Mouse (Mus musculus) spleen, adult 18-20 months (tissue): ENCODE measurements around the gene Ufsp2.

Experiments used
- DNase-seq, 2 experiments: peaks; one replicate each; pipeline ENCODE4 v3.0.0; 2022; ENCODE audit warnings: mixed read lengths in 2 of 2

The Ufsp2 gene

DNA sequence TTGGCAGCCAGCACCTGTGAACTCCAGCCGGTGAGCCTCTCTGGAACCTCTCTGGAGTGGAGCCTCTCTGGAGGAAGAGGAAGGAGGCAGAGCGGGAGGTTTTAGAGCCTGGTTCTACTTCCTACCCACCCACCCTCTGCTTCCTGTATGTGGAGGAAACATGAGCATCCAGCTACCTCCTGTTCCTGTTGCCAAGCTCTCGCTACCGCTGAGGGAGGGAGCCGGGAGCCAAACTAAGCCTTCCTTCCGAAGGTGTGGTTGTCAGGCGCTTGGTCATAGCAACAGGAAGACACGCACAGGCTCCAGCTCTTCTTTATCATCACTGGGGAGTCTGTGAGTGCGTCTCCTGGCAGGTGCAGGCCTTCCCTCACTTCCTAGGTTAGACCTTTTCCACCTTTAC, 46.9 kb downstream of the Ufsp2 start:
- no peak for DNase-seq

DNA sequence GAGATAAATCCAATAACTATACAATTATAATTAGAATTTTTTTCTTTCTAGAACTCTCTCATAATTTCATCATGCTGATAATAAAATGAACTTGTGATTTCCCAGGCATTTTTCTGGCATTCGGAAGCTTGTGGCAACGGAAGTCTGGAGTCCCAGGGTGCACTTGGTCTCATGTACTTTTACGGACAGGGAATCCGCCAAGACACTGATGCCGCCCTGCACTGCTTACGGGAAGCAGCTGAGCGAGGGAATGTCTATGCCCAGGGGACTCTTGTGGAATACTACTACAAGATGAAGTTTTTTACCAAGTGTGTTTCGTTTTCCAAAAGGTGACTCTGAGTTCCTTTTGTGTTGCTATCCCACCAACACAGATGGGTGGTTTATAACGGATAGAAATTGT, 47.4 kb downstream of the Ufsp2 start:
- no peak for DNase-seq

DNA sequence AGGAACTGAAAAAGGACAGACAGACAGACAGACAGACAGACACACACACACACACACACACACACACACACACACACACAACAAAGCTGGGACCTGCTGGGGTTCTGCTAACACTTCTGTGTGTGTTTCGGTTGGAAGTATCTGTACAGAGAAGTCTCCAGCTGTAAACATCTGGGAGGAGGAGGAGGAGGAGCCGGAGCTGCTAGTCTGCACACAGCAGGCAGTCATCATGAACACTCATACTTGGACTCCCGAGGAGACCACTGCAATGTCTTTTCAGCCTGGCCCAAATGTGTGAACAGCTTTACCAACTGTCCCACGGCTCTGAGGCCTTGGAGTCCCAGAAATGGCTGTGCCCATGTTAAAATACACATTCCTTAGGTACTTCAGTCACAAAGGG, 49.1 kb downstream of the Ufsp2 start:
- DNase-seq = no peak

- no peak for DNase-seq
Observed at GRCm38 (mm10) chr8:46036217-46036616, 60.9 kb downstream of the Ufsp2 start.

DNA sequence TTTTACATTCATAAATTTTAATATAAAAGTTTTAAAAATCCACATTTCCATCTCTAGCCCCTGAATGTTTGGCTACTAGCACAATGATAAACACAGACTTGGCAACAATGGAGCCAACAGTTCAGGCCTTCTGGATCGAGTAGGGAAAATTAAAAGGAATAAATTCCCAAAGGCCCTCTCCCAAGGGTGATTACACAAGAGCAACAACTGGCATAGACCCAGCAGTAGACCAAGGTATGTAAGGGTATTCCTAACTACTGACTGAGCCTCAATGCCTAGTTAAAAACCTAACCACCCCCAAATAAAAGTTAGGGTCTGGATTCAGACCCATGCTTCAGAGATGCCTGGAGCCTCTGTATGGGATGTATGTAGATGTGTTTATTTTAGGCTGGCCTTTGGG, 64.3 kb downstream of the Ufsp2 start:
- DNase-seq = no peak

- no peak for DNase-seq
Observed at GRCm38 (mm10) chr8:46040260-46040659, 64.9 kb downstream of the Ufsp2 start.
